Mouse (Mus musculus): ENCODE data around the gene Smyd2.

GRCm38 (mm10) chr1:189887518-189887917 lies 34.6 kb downstream of the Smyd2 start:
- TF ChIP-seq TCF3 (IDR thresholded peaks at IDR 0.05; ENCODE audit: insufficient read length, low read depth), result no peak
- no peak for TF ChIP-seq POLR2A (IDR thresholded peaks at IDR 0.05; ENCODE audit: insufficient read length, low read depth)
- TF ChIP-seq SRF (IDR thresholded peaks at IDR 0.05; ENCODE audit: control insufficient read depth, insufficient read length, low read depth), result no peak
- TF ChIP-seq REST (IDR thresholded peaks at IDR 0.05; ENCODE audit: insufficient read depth, insufficient read length), result no peak
- TF ChIP-seq TCF12 (IDR thresholded peaks at IDR 0.05; ENCODE audit: insufficient read depth, poor library complexity, severe bottlenecking), result no peak

All from myocyte (in vitro differentiated cells).